39 mouse cellular contexts compared by ENCODE assay signal in the genomic region with DNA sequence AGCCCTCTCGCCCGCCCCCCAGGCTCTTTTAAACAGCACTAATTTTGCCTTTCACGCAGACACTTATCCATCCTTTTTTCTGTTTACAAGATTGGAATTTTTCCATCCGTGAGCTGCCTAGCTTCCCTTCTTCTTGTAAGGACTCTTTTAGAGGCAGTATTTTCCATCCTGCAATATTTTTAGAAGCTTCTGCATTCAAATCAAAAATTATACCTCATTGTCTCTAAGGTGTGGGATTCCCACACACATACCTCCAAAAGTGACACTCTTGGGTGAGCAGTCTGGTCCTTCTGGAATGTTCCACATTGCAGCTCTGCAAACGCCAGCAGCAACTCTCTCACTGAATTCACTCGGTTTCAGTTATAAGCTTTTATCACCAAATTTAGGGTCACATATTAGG. TPM values are rescaled to one million over a fixed set of nuclear protein-coding genes. Genes with fewer than 3 reads are reported as not detected.
"Had no signal": no experiment of that assay in that cellular context is flagged by ENCODE, and none has a peak within 500 bp of the region (broad histone marks: within the 10 kb centered on the region; RNA-seq: fewer than 3 reads in every experiment).

No protein-coding gene starts in this region.

- H3K4me2 ChIP-seq: embryonic facial prominence, embryonic 12.5 days; embryonic facial prominence, embryonic 13.5 days; embryonic facial prominence, embryonic 15.5 days; forebrain, embryonic 12.5 days; forebrain, embryonic 13.5 days; forebrain, embryonic 15.5 days had no signal

- H3K27ac ChIP-seq: embryonic facial prominence, embryonic 10.5 days; embryonic facial prominence, embryonic 12.5 days; embryonic facial prominence, embryonic 13.5 days; embryonic facial prominence, embryonic 15.5 days; forebrain, embryonic 10.5 days; forebrain, embryonic 12.5 days; forebrain, embryonic 13.5 days; forebrain, embryonic 15.5 days; gastrocnemius, adult 2 months; heart, adult 2 months had no signal

- H3K9me3 ChIP-seq: embryonic facial prominence, embryonic 10.5 days; embryonic facial prominence, embryonic 12.5 days; embryonic facial prominence, embryonic 13.5 days; embryonic facial prominence, embryonic 15.5 days; forebrain, embryonic 10.5 days; forebrain, embryonic 12.5 days; forebrain, embryonic 13.5 days; forebrain, embryonic 15.5 days had no signal

- ATAC-seq: forebrain, embryonic 13.5 days; forebrain, embryonic 14.5 days; forebrain, embryonic 15.5 days; forebrain, embryonic 16.5 days; forebrain, postnatal 0 days had no signal

- H3K9ac ChIP-seq: embryonic facial prominence, embryonic 12.5 days; embryonic facial prominence, embryonic 13.5 days; embryonic facial prominence, embryonic 15.5 days; forebrain, embryonic 12.5 days; forebrain, embryonic 13.5 days; forebrain, embryonic 15.5 days; forebrain, postnatal 0 days had no signal

- H3K36me3 ChIP-seq: embryonic facial prominence, embryonic 10.5 days; embryonic facial prominence, embryonic 12.5 days; embryonic facial prominence, embryonic 13.5 days; embryonic facial prominence, embryonic 15.5 days; forebrain, embryonic 10.5 days; forebrain, embryonic 12.5 days; forebrain, embryonic 15.5 days had no signal

- H3K4me3 ChIP-seq: embryonic facial prominence, embryonic 10.5 days; embryonic facial prominence, embryonic 12.5 days; embryonic facial prominence, embryonic 13.5 days; embryonic facial prominence, embryonic 15.5 days; erythroblast, embryonic 14.5 days; forebrain, embryonic 10.5 days; forebrain, embryonic 12.5 days; forebrain, embryonic 13.5 days; forebrain, embryonic 15.5 days; gastrocnemius, adult 2 months; heart, adult 2 months had no signal

- H3K4me1 ChIP-seq: embryonic facial prominence, embryonic 10.5 days; embryonic facial prominence, embryonic 12.5 days; embryonic facial prominence, embryonic 13.5 days; embryonic facial prominence, embryonic 15.5 days; forebrain, embryonic 10.5 days; forebrain, embryonic 12.5 days; forebrain, embryonic 13.5 days had no signal

- H3K27me3 ChIP-seq: embryonic facial prominence, embryonic 12.5 days; embryonic facial prominence, embryonic 15.5 days; forebrain, embryonic 15.5 days had no signal

- DNase-seq: cerebellum, adult 2 months; cerebellum, adult 8-10 months; cerebellum, adult 9-10 months; cerebellum, adult 9-11 months; cerebellum, postnatal 10 days; cerebellum, postnatal 14 days; cerebellum, postnatal 25 days; cerebellum, postnatal 36 days; embryo, embryonic 11 days; forebrain, postnatal 0 days; gastrocnemius, adult 2 months; gastrocnemius, postnatal 10 days; gastrocnemius, postnatal 14 days; gastrocnemius, postnatal 25 days; gastrocnemius, postnatal 36 days; heart, adult 11 months; heart, adult 18-20 months; heart, adult 2 months had no signal

RNA-seq across cellular contexts. Expression of a gene that starts 10.3 kb away (rescaled TPM):
- total RNA-seq: common myeloid progenitor, adult 5-6 weeks; granulocyte monocyte progenitor cell, adult 5-6 weeks had no signal
- polyA plus RNA-seq: erythroblast, embryonic 14.5 days had no signal

RNA-seq across cellular contexts. Expression of a gene that starts 20.8 kb away (rescaled TPM):
- total RNA-seq: common myeloid progenitor, adult 5-6 weeks; forebrain, postnatal 0 days; gastrocnemius, adult 18-20 months; gastrocnemius, adult 2 months; gastrocnemius, adult 8-10 months; gastrocnemius, postnatal 10 days; gastrocnemius, postnatal 14 days; gastrocnemius, postnatal 25 days; gastrocnemius, postnatal 36 days; gastrocnemius, postnatal 4 days; granulocyte monocyte progenitor cell, adult 5-6 weeks; heart, adult 18-20 months; heart, adult 2 months had no signal
- polyA plus RNA-seq: cerebellum, adult 2 months; embryonic facial prominence, embryonic 10.5 days; embryonic facial prominence, embryonic 11.5 days; embryonic facial prominence, embryonic 12.5 days; embryonic facial prominence, embryonic 13.5 days; embryonic facial prominence, embryonic 14.5 days; embryonic facial prominence, embryonic 15.5 days; erythroblast, embryonic 14.5 days; forebrain, embryonic 10.5 days; forebrain, embryonic 11.5 days; forebrain, embryonic 12.5 days; forebrain, embryonic 13.5 days; forebrain, embryonic 14.5 days; forebrain, embryonic 15.5 days; forebrain, embryonic 16.5 days; forebrain, postnatal 0 days; frontal cortex, adult 2 months; gonadal fat pad, adult 2 months; heart, adult 2 months had no signal

RNA-seq across cellular contexts. Expression of a gene that starts 24.8 kb away (rescaled TPM):
- total RNA-seq: common myeloid progenitor, adult 5-6 weeks; forebrain, postnatal 0 days; gastrocnemius, adult 18-20 months; gastrocnemius, adult 2 months; gastrocnemius, adult 8-10 months; gastrocnemius, postnatal 10 days; gastrocnemius, postnatal 14 days; gastrocnemius, postnatal 36 days; gastrocnemius, postnatal 4 days; granulocyte monocyte progenitor cell, adult 5-6 weeks had no signal
- polyA plus RNA-seq: cerebellum, adult 2 months; embryonic facial prominence, embryonic 10.5 days; embryonic facial prominence, embryonic 11.5 days; embryonic facial prominence, embryonic 12.5 days; embryonic facial prominence, embryonic 13.5 days; erythroblast, embryonic 14.5 days; forebrain, embryonic 10.5 days; forebrain, embryonic 11.5 days; forebrain, embryonic 12.5 days; forebrain, embryonic 13.5 days; forebrain, embryonic 14.5 days; forebrain, embryonic 15.5 days; forebrain, embryonic 16.5 days; forebrain, postnatal 0 days; frontal cortex, adult 2 months had no signal
